Mouse (Mus musculus) E14TG2a.4 (cell line): ENCODE results near the gene Slc6a16.

Source experiments
- CTCF ChIP-seq: conservative IDR thresholded peaks from 2 replicates; pipeline ENCODE4 v1.5.1; 2014; ENCODE audit warnings: low read length
- NANOG ChIP-seq: IDR thresholded peaks from 2 replicates; pipeline ENCODE4 v1.6.1; 2014; ENCODE audit warnings: borderline replicate concordance, low read length, mixed read lengths
- POU5F1 ChIP-seq: IDR thresholded peaks from 2 replicates; pipeline ENCODE4 v1.6.1; 2014; ENCODE audit warnings: low read length, borderline replicate concordance

DNA sequence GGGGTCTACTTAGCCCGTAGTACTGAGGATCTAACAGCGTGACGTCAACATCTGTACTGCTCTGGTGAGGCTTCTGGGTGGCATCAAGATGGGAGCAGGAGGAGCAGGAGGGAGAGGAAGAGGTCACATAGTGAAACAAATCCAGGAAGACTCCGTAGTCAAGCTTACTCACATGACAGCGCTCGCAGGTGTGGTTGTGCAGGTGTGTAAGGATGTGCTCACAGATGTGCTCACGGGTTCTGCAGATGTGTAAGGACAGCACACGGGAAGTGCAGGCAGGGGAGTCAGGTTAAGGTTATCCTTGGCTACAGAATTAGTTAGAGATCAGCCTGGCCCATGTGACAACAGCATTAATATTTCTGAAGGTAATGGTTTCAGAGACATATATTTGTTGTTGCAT is 12.9 kb downstream of the Slc6a16 start:
- TF ChIP-seq CTCF: no peak
- no peak for TF ChIP-seq POU5F1
- no peak for TF ChIP-seq NANOG
